Mouse (Mus musculus): ENCODE results near the gene Vmn1r17. TPM values are rescaled to one million over a fixed set of nuclear protein-coding genes. Genes with fewer than 3 reads are reported as not detected.
"Not testable (repeated sequence)": the region's sequence is repeated elsewhere in the genome, so short reads cannot be mapped to it uniquely, and the experiment has no call there.

The Vmn1r17 gene
- not detected in 2 replicates for polyA plus RNA-seq (2015; fragmentation: Nextera tagmentation; extraction: Ambion mirVana)

DNA sequence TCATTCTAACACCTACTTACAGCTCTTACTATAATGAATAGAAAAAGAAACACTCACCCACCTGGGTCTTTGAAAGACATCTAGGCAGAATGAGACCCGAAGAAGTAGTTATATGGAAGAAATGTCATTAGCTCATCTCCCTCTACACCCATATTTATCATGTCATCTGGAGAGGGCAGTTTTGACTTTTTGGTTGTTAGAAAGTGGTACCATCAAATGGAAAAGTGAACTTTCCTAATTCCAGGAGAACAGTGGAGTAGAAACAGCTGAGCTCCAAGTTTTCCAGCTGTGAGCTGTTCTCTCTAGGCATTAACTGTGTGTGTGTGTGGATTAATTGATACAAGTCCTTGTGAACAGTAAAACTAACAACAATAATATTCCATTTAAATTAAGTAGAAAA is at the start of gene Vmn1r17:
Vmn1r17 (minus strand) TSS at position 101 of the 400 bp plus-strand sequence.
- no peak for ATAC-seq (ENCODE audit: insufficient read depth, low FRiP score, low read depth)

DNA sequence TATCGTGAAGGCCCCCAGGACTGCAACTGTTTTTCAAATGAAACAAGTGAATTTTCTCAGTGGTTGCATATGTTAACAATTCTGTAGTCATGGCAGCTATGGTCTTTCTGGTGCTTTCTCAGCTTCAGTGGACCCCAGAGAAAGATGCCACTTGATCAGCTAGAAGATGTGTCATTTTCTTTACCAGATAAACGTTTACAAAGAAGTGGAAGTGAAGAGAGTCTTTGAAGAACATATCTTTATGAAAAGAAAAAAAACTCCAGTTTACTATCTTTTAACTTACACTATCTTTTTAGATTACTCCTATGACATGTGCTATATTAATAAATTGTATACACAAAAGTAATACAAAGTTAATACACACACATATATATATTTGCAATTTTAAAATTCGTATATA is 40.0 kb upstream of the Vmn1r17 start, which contains the start of gene Vmn1r19:
Vmn1r19 (plus strand) TSS at position 301 of the 400 bp plus-strand sequence.
- ATAC-seq (ENCODE audit: insufficient read depth, low FRiP score, low read depth); H3K27me3 ChIP-seq (replicated peaks); H3K4me3 ChIP-seq (replicated peaks); H3K36me3 ChIP-seq; H3K4me2 ChIP-seq; H3K27ac ChIP-seq; H3K4me1 ChIP-seq; H3K9ac ChIP-seq; H3K9me3 ChIP-seq: not testable (repeated sequence)
- WGBS, result 60% methylated on average over 3 of the region's 3 CpGs

More for the DNA sequence above, at the start of gene Vmn1r17:
- Histone ChIP-seq H3K36me3 (no peaks in the 10 kb centered on the region), H3K4me2 (no peak within 1 kb of the TSS), H3K9ac (no peak within 1 kb of the TSS), H3K27ac (no peak within 1 kb of the TSS), H3K4me1 (no peaks in the 10 kb centered on the region), H3K9me3 (no peaks in the 10 kb centered on the region), H3K4me3 (replicated peaks) (no peak within 1 kb of the TSS), H3K27me3 (replicated peaks) (no peaks in the 10 kb centered on the region)
- 87% methylated on average over 1 of the region's 1 CpGs for WGBS

DNA sequence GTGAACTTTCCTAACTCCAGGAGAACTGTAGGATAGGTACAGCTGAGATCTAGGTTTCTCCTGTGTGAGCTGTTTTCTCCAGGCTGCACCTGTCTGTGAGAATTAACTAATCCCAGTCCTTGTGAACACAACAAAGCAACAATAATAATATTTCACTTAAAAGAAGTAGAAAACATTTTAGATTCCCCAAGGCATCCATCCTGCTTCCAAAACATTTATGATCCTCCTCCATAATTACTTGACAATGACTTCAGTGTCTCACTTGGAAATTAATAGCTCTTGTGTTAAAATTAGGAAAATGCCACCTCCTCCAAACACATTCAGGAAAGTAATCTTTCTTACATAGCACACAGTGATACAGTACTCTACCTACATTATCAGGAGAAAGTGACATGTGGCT is 32.2 kb upstream of the Vmn1r17 start, which contains the start of gene Vmn1r18:
Vmn1r18 (minus strand) TSS at position 101 of the 400 bp plus-strand sequence.
- Histone ChIP-seq H3K36me3 (no peaks in the 10 kb centered on the region), H3K9me3 (no peaks in the 10 kb centered on the region), H3K27ac (no peak within 1 kb of the TSS), H3K4me1 (no peaks in the 10 kb centered on the region), H3K4me3 (replicated peaks) (no peak within 1 kb of the TSS), H3K4me2 (no peak within 1 kb of the TSS), H3K27me3 (replicated peaks) (no peaks in the 10 kb centered on the region), H3K9ac (no peak within 1 kb of the TSS)
- no peak for ATAC-seq (ENCODE audit: insufficient read depth, low FRiP score, low read depth)

DNA sequence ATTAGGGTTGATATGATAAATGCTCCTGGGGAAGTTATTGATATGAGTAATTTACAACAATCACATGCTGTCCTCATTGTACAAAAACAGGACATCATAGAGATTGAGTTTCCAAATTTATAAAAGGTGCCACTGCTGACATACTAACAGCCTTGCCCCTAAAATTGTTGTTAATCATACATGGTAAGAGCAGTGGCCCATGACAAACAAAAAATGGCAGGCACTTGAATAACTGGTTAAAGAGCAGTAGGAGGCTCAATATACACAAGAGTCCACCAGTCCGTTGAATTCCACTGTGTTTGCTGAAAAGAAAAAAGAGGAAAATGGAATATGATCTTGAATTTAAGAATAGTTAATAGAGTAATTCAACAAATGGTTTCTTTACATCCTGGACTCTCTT is 4.0 kb upstream of the Vmn1r17 start:
- Histone ChIP-seq H3K4me2 (no peak overlapping the region), H3K9me3 (no peaks in the 10 kb centered on the region), H3K36me3 (no peaks in the 10 kb centered on the region), H3K9ac (no peak overlapping the region), H3K27me3 (replicated peaks) (no peaks in the 10 kb centered on the region), H3K27ac (no peak overlapping the region), H3K4me3 (replicated peaks) (no peak overlapping the region), H3K4me1 (no peaks in the 10 kb centered on the region)
- WGBS, result 89% methylated on average over 1 of the region's 1 CpGs
- ATAC-seq (ENCODE audit: insufficient read depth, low FRiP score, low read depth), result no peak

DNA sequence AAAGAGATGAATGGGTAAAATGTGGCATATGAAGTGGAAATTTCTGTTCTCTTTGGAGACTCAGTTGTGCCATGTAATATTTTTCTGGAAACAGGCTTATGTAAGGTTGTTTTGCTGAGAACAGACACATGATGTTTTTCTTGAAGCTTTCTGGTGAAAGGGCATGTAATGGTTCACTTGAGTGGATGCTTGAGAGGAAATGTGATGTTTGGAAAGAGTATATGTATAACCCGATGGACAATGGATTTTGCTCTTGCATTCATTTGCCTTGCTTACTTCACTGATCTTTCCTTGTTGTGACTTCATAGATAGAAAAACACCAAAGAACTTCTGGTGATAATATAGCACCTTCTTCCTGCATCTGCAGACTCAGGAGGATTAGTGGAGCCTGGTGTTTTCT is 2.3 kb upstream of the Vmn1r17 start:
- H3K9ac ChIP-seq; ATAC-seq (ENCODE audit: insufficient read depth, low FRiP score, low read depth); H3K27me3 ChIP-seq (replicated peaks); H3K27ac ChIP-seq; H3K9me3 ChIP-seq; H3K4me3 ChIP-seq (replicated peaks); H3K36me3 ChIP-seq; H3K4me1 ChIP-seq; H3K4me2 ChIP-seq: not testable (repeated sequence)
- 98% methylated on average over 1 of the region's 1 CpGs for WGBS

DNA sequence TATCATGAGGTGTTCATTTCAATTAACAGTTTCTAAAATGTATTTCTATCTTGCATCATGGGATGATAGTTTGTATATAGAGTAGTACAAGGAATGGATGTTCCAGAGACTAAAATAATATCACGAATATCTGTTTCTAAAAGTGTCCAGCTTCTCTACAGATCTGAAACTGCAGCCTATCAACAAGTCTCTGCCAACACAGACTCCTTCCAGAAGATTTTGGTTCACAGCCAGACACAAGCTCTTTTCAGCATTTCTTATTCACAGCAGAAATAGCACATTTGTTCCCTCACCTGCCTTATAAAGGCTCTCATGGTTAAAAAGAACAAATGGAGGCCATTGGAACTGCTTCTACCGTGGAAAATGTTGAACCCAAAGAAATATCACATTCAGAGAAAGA is 6.7 kb downstream of the Vmn1r17 start:
- Histone ChIP-seq H3K36me3 (no peaks in the 10 kb centered on the region), H3K9ac (no peak overlapping the region), H3K4me2 (no peak overlapping the region), H3K27me3 (replicated peaks) (no peaks in the 10 kb centered on the region), H3K4me3 (replicated peaks) (no peak overlapping the region), H3K4me1 (no peaks in the 10 kb centered on the region), H3K9me3 (no peaks in the 10 kb centered on the region), H3K27ac (no peak overlapping the region)
- WGBS, result 69% methylated on average over 2 of the region's 2 CpGs
- no peak for ATAC-seq (ENCODE audit: insufficient read depth, low FRiP score, low read depth)

DNA sequence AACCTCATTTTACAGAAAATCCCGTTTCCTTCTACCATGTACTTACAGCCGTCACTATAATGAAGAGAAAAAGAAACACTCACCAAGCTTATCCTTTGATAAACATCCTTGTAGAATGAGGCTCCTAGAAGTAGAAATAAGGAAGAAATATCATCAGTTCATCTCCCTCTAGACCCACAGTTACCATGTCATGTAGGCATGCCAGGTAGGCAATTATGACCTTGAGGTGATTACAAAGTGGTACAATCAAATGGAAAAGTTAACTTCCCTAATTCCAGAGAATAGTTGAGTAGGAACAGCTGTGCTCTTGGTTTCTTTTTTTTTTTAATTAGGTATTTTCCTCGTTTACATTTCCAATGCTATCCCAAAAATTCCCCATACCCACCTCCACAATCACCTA is 34.1 kb downstream of the Vmn1r17 start, which contains the start of gene Vmn1r16:
Vmn1r16 (minus strand) TSS at position 101 of the 400 bp plus-strand sequence.
- H3K9me3 ChIP-seq, result no peaks in the 10 kb centered on the region
- 63% methylated on average over 3 of the region's 3 CpGs for WGBS

DNA sequence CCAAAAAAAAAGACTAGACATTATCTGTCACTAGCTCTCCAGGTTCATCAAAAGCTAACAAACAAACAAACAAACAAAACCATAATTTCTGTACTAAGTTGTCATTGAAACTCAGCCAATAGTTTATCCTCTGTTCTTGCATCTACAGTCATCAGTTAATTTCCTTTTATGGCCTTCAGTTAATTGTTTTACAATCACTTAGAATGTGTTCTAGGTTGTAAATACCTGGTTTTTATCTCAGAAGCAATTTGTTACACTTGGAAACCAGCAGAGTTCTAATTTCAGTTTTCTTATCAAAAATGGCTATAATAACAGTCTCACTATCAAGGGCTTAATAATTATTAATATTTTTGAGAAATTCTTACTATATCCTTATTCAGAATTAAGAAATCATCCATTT is 37.4 kb downstream of the Vmn1r17 start:
- Histone ChIP-seq H3K9me3 (no peaks in the 10 kb centered on the region), H3K9ac (no peak overlapping the region), H3K36me3 (no peaks in the 10 kb centered on the region), H3K27me3 (replicated peaks) (no peaks in the 10 kb centered on the region), H3K4me2 (no peak overlapping the region), H3K27ac (no peak overlapping the region), H3K4me1 (no peaks in the 10 kb centered on the region), H3K4me3 (replicated peaks) (no peak overlapping the region)
- ATAC-seq (ENCODE audit: insufficient read depth, low FRiP score, low read depth), result no peak

More for the DNA sequence above, 34.1 kb downstream of the Vmn1r17 start, which contains the start of gene Vmn1r16:
- Histone ChIP-seq H3K4me3 (replicated peaks) (no peak within 1 kb of the TSS), H3K36me3 (no peaks in the 10 kb centered on the region), H3K27ac (no peak within 1 kb of the TSS), H3K4me2 (no peak within 1 kb of the TSS), H3K27me3 (replicated peaks) (no peaks in the 10 kb centered on the region), H3K9ac (no peak within 1 kb of the TSS), H3K4me1 (no peaks in the 10 kb centered on the region)
- no peak for ATAC-seq (ENCODE audit: insufficient read depth, low FRiP score, low read depth)

Other genes starting within 250 kb of the Vmn1r17 start
- gene Vmn1r11, start 230.3 kb downstream of the Vmn1r17 start, polyA plus RNA-seq (2015; fragmentation: Nextera tagmentation; extraction: Ambion mirVana), result not detected in 2 replicates
- not detected in 2 replicates for gene Vmn1r12, start 206.8 kb downstream of the Vmn1r17 start, polyA plus RNA-seq (2015; fragmentation: Nextera tagmentation; extraction: Ambion mirVana)
- not detected in 2 replicates for gene Vmn1r13, start 160.4 kb downstream of the Vmn1r17 start, polyA plus RNA-seq (2015; fragmentation: Nextera tagmentation; extraction: Ambion mirVana)
- not detected in 2 replicates for gene Vmn1r14, start 132.0 kb downstream of the Vmn1r17 start, polyA plus RNA-seq (2015; fragmentation: Nextera tagmentation; extraction: Ambion mirVana)
- gene Vmn1r15, start 105.8 kb downstream of the Vmn1r17 start, polyA plus RNA-seq (2015; fragmentation: Nextera tagmentation; extraction: Ambion mirVana), result not detected in 2 replicates
- gene Vmn1r16, start 34.2 kb downstream of the Vmn1r17 start, polyA plus RNA-seq (2015; fragmentation: Nextera tagmentation; extraction: Ambion mirVana), result not detected in 2 replicates
- gene Vmn1r18, start 32.1 kb upstream of the Vmn1r17 start, polyA plus RNA-seq (2015; fragmentation: Nextera tagmentation; extraction: Ambion mirVana), result not detected in 2 replicates
- gene Vmn1r19, start 40.1 kb upstream of the Vmn1r17 start, polyA plus RNA-seq (2015; fragmentation: Nextera tagmentation; extraction: Ambion mirVana), result not detected in 2 replicates
- gene Vmn1r20, start 65.2 kb upstream of the Vmn1r17 start, polyA plus RNA-seq (2015; fragmentation: Nextera tagmentation; extraction: Ambion mirVana), result not detected in 2 replicates
- 4.5 and 4.9 TPM in 2 replicates for gene Ppm1k, start 171.7 kb upstream of the Vmn1r17 start, polyA plus RNA-seq (2015; fragmentation: Nextera tagmentation; extraction: Ambion mirVana)
- gene Herc6, start 217.3 kb upstream of the Vmn1r17 start, polyA plus RNA-seq (2015; fragmentation: Nextera tagmentation; extraction: Ambion mirVana), result 2.6 and 3.5 TPM in 2 replicates

All from stomach, embryonic 15.5 days (tissue).